Mouse (Mus musculus) neutrophil, adult 83 days (primary cell): ENCODE data around the gene Wnk3. TPM values are rescaled to one million over a fixed set of nuclear protein-coding genes. Genes with fewer than 3 reads are reported as not detected.

Experiments used
- total RNA-seq, 2 experiments: library from RNA; stranded (reverse); gene quantifications; one replicate each; pipeline ENCODE4 v1.2.4; 2023

Wnk3 gene
- not detected for total RNA-seq

DNA sequence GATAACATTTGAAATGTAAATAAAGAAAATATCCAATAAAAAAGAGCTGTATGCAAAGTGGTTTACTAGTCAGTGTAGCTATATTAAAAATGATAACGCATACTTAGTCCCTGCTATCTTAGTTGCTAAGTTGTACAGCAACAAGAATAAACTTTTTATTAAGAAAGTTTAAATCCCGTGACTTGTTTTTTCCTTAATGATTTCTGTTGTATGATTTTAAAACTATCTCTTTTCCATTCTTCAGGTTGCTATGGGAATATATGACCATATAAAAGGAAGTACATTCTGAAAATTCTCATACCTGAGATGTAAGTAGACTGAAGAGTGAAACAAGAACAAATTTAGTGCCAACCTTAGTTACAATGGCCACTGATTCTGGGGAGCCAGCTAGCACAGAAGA, at the start of gene Wnk3:
TSS of gene Wnk3 (plus strand) at position 301 of the 400 bp plus-strand sequence.

DNA sequence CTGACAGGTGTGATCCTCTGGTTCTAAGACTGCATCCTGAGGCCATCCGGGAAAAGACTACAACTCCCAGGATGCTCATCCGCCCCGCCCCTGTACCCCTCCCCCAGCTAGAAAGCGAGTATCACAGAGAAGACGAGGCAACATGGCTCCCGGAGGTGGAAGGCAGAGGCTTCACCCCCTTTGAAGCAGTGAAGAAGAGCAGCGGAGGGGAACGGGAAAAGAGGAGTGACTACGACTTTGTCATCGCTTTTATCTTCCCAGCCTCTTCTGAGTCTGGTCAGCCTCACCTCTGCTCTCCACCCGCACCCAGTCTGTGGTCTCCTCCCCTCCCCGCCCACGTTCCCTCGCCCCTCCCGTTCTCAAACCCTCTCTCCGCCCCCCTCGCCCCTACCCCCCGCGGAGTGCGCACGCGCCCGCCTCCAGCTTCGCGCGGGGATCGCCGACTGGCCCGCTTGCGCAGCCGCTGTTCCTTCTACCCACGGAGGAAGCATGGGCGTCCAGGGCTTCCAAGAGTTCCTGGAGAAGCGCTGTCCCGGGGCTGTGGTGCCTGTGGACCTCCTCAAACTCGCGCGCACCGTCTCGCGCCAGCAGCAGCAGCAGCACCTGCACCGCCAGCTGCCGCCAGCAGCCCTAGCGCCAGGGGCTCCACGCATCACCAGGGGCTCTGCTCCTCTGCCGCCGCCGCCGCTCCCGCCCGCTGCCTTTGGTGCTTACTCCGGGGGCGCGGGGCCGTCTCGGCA, 146.1 kb downstream of the Wnk3 start, which contains the start of gene Fam120c:
TSS of gene Fam120c (plus strand) at position 415 of the 740 bp plus-strand sequence.

Other genes starting within 250 kb of the Wnk3 start
- 10 to 100 TPM; 20.1 to 22.1 TPM for gene Gnl3l, start 180.8 kb upstream of the Wnk3 start, total RNA-seq
- gene Fgd1, start 151.9 kb upstream of the Wnk3 start, total RNA-seq, result 1 to 10 TPM in 1 of 2 experiments, under 1 TPM in 1; 0.49 to 1.0 TPM
- gene Tsr2, start 101.5 kb upstream of the Wnk3 start, total RNA-seq, result 1 to 10 TPM; 5.5 to 7.2 TPM
- 1 to 10 TPM; 1.6 to 1.8 TPM for gene Fam120c, start 146.1 kb downstream of the Wnk3 start, total RNA-seq